Mouse (Mus musculus) lung, postnatal 25 days (tissue): ENCODE measurements around the gene Fbxo17.

Experiments
- DNase-seq: peaks from one replicate; pipeline ENCODE4 v3.0.0; 2022; ENCODE audit warnings: low spot score

Fbxo17 gene

DNA sequence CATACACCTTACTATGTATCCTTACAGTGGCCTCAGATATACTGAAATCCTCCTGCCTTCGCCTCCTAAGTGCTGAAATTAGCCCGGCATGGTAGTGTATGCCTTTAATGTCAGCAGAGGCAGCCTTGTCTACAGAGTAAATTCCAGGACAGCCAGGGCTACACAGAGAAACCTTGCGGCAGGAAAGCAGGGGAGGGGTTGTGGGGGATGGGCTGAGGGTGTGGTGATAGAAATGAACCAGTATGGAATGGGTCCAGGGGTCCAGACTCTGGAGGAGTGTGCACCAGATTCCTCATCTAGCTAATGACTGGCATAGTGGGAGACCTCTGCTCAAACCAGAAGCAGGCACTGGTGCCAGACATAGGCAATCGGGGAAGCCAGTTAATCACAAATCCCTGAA, 2.6 kb downstream of the Fbxo17 start:
- DNase-seq: no peak

DNA sequence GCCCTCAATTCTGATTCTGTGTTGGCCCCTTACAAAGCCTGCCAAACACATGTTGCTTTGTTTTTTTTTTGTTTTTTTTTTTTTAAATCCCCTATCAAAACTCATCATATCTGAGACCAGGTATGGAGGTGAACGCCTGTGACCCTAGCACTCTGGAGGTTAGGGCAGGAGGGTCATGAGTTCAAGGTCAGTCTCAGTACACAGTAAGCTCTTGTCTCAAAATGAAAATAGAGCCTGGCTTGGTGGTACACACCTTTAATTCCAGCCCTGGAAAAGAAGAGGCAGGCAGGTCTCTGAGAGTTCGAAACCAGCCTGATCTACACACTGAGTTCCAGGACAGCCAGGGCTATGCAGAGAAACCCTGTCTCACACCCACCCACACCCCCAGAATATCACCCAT, 3.0 kb downstream of the Fbxo17 start:
- no peak for DNase-seq

DNA sequence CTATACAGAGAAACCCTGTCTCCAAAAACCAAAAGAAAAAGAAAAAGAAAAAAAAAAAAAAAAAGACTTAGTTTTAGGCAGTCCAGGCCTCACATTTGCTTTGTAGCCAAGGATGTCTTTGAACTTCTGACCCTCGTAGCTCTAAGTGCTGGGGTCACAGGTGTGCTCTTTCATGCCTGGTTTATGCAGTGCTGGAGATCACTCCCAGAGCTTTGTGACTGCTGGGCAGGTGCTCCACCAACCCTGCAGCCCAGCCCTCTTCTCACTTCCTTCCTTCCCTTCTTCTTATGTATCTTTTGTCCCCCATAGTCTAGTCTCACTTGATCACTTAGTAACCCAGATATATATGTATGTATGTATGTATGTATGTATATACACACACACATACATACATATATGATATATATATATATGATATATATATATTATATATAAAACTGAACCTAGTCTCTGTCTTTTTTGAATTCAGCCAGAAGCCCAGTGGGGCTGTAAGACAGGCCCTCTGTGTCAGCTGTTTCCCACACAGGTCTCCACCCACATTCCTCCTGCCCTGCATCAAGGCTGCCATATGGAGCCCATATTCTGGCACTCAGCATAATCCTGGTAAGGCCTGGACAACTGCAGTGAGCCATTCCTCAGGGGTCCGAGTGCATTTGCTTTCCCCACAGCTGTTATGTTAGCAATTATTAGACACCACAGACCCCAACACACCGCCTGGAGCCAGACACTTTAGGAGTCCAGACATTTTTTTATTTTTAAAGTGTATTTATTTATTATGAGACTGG, 4.3 kb downstream of the Fbxo17 start:
- no peak for DNase-seq

DNA sequence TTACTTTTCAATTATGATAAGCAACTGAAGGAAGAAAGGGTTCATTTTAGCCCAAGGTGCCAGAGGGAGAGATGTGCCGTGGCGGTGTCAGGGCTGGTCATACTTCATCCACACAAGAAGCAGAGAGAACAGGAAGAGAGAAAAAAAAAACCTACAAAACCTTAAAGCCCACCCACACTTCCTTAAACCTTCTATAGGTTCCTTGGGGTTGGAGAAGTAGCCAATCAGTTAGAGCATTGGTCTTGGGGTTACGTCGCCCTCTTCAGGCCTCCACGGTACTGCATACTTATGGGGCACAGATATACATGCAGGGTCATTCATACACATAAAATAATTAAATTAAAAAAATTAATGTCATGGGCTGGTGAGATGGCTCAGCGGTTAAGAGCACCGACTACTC, 5.5 kb downstream of the Fbxo17 start:
- no peak for DNase-seq

DNA sequence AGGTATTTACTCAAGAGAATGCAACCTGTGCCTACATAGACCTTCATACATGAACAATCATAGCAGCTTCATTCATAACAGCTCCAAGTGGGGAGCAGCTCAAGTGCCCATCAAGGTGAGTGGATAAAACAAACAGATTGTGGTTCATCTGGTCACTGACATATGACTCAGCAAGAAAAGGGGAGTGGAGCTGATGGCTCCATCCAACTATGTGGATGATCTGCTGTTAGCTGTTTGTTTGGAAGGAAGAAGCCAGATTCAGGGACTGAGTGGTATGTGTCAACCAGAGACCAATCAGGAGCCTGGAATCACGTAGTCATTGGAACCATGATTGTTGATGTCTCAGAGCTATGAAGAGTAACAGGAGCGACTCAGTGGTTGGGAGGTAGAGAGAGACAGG, 8.0 kb downstream of the Fbxo17 start:
- no peak for DNase-seq

DNA sequence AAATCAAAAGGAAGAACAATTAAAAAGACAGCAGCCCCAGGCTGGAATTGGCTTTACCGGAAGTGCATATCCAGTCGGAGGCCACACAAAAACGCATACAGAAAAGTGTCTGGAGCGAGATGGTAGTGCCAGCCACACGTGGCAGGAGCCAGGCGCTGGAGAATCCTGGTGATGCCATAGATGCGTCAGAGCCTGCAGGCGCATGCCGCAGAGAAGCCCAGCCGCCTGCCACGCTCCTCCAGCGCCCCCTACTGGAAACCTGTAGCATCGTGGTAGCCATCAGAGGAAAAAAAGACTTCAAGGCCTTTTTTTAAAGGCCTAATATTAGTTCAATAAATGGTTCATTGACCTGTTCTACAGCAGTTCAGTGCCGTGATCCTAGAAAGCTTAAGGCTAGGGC, 10.0 kb downstream of the Fbxo17 start:
- peak; percentile 72 for DNase-seq

DNA sequence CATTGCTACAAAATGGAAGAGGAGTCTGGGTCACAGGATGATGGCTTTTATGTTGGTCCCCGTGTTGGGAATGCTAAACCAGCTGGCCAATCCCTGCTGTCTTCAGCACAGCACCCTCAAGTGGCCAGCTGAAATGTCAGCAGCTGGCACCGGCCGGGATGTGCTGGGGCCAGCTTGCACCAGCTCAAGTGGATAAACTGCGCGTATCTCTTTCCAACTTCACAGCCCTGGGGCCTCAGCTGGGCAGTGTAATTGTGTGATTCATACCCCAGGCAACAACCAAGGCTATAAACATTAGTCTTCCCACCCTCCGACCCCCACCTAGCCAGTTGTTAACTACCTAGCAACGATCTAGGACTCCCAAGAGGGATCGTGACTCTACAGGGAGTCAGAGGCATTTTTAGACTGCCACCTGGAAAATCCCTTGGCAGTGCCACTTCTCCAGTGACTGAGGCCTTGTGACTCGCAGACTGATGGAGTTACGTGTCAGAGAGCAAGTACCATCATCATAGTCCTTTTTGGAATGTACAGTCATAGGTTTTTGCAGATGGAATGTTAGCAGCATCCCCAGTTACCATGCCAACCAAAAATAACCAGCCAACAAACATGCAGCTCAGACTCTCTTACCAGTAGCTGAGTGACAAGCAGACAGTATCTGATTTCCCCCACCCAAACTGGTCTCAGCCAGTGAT, 11.2 kb downstream of the Fbxo17 start:
- DNase-seq: no peak

DNA sequence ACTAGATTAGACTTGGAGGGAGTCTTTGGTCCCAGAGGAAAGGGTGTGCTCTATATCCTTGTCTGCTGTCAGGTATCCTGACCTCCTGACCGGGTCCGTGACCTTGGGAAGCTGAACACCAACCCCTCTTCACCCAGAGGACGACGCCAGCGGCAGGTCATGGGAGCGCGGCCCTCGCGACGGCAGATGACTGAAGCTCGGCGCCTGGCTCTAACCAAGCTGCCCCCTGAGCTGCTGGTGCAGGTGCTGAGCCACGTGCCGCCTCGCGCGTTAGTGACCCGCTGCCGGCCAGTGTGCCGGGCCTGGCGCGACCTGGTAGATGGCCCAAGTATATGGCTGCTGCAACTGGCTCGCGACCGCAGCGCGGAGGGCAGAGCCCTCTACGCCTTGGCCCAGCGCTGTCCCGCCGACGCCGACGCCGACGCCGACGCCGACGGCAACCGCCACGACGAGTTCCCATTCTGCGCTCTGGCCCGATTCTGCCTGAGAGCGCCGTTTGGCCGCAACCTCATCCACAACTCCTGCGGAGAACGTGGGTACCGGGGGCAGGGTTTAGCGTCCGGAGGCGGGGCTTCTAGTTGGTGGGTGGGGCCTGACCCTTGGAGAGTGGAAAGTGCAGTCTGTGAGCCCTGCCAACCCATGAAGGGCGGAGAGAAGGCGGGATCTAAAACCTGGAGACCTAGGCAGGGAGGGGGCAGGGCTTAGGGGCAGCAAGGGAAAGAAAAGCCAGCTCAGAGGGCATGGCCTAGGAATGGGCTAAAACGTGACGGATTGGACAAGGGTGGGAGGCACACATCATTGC, 15.9 kb downstream of the Fbxo17 start:
- DNase-seq: peak; percentile 90

DNA sequence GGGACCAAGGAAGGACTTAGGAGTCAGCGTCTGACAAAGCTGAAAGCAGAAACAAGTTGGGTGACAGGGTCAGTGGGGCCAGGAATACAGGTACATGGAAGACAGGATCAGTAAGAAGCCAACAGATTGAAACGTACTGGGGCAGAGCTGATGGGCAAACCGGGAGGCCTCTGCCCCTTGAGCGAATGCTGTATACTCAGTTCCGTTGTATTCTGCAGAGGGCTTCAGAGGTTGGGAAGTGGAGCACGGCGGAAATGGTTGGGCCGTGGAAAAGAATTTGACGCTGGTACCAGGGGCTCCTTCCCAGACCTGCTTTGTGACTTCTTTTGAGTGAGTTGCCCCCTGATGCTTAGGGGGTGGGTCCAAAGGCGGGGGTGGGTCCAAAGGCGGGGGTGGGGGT, 16.6 kb downstream of the Fbxo17 start:
- no peak for DNase-seq

DNA sequence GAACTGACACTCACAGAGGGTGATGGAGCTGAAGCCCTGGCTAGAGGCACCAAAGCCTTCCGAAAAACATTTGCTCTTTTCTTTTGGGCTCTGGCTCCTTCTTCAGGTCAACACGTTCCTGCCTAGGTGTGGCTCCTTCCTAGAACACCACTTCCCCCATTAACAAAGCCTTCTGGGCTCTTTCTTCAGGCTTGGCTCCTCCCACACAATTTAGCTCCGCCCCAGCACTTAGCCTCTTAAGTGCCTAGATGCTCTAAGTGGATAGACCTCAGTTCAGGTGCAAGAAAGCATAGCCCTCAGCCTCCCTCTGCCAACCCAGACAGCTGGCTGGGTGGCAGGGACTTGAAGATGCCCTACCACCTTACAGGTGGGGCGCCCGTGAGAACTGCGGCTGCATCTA, 19.1 kb downstream of the Fbxo17 start:
- peak; percentile 46 for DNase-seq

DNA sequence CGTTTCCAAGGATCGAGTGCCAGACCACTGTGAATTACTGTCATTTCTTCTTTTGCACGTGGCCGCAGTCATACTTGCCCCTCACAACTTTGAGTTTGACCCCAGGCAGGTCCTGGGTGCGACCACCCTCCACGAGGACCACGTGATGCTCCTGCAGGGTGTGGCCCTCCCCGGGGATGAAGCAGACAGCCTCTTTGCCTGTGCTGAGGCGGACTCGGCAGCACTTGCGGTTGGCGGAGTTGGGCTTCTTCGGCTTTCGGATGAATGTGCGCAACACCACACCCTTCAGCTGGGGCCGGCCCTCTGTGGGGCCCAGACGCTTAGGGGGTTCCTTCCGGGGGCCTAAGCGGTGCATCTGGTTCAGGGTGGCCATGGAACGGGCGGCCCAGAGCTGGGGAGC, 23.2 kb downstream of the Fbxo17 start:
- no peak for DNase-seq

DNA sequence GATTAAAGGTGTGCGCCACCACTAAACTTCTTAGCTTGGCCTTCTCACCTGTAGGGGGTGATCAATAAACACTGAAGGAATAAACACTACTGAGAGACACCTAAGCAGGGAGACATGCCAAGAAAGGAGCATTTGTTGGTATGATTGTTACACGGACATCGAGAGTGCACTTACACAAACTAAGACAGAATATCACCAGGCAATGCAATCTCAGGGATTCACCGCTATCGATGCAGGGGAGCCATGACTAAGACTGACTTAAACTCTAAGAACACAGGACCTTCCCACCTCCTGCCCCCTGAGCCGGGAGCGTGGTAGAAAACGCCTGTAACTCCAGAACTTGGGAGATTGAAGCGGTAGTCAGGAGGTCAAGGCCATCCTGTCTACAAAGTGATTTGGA, 24.3 kb downstream of the Fbxo17 start:
- no peak for DNase-seq

DNA sequence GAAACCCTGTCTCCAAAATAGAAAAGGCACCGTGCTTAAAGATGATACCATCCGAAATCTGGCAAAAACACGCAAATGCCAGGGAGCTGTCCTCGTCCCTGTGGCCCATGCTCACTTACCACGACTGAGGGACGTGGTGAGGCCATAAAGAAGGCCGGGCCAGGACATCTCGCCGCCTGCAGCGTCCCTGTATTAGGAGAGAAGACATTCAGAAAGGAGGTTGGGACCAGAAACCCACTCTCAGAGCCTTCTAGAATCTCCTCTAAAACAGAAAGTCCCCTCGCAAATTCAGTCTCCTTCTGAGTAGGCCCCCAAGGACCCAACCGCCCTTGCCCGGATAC, 24.7 kb downstream of the Fbxo17 start:
- no peak for DNase-seq

DNA sequence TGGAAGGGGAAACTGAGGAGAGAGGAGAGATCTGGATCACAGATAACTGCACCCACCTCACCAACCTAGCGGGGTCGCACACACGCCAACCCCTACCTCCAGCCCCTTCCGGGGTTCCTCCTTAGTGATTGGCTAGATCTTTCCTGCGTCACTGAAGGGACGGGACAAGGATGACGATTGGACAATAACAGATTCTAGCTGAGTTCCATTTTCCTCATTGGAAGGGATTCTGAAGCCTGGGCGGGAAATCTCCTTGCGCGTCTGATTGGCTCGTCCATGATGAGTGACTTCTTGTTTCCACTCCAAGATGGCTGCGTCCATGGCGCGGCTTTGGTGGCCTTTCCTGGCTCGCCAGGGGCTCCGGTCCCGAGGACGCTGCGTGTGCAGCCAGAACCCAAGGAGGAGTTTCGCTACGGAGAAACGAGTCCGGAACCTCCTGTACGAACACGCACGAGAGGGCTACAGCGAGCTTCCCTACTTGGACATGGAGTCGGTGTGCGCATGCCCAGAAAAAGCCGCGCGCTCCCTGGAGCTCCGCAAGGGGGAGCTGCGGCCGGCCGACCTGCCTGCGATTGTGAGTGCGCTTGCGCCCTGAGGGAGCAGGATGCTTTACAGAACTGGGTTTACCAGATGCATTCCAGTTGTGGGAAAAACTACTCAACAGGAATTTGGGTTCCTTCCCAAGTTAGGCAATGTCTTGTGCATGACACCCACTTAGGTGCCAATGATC, 25.3 kb downstream of the Fbxo17 start, which contains the start of the genes Mrps12 and Sars2:
Gene Mrps12, minus strand, starts transcription at position 112 of the 730 bp plus-strand sequence.
Gene Sars2, plus strand, starts transcription at position 284 of the 730 bp plus-strand sequence.
- DNase-seq: peak; percentile 98

DNA sequence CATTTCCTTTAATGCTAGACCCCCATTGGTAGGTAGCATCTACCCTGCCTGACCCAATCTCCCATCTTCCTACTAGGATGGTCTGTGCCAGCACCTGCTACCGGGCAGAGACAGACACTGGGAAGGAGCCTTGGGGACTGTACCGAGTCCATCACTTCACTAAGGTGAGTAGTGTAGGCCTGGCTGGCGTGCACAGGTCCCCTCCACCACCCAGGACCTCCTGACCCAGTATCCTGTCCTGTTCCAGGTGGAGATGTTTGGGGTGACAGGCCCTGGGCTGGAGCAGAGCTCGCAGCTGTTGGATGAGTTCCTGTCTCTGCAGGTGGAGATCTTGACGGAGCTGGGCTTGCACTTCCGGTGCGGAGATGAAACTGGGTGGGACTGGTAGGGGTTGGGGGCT, 33.3 kb downstream of the Fbxo17 start:
- DNase-seq: no peak

DNA sequence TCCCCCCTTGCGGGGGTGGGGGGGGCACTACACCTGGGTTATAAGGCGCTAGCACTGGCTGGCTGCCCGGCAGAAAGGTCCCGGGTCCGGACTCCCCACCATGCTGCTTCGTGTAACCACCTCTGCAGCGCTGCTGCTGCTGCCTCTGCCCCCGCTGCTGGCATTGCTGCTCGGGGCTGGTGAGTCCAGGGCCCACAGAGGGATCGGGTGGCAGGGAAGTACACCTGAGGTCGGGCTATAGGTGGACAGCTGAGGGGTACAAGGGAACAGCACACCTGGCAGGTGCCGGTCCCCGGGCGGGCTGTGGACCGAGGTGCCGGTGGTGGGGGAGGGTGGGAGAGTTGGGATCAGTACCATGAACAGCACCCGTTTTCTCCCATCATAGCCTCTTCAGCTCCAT, 39.5 kb downstream of the Fbxo17 start, which contains the start of gene Ccer2:
Gene Ccer2, plus strand, starts transcription at position 96 of the 400 bp plus-strand sequence.
- no peak for DNase-seq

DNA sequence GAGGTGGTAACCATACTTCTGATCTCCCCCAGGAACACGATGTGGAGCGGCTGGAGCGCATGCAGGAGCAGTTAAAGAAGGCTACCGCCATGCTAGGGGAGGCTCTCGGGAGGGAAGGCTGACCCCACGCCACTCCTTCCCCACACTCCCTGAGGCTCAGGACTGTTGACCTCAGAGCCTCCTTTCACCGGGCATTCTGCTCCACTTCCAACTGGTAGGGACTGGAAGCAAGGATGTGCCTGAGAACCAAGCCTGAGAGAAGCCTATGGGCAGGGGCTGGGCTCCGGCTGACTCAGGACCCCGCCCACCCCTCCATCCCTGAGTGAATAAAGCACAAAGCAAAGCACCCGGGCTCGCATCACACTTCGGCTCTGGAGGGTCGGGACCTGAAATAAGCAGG, 42.0 kb downstream of the Fbxo17 start:
- no peak for DNase-seq

DNA sequence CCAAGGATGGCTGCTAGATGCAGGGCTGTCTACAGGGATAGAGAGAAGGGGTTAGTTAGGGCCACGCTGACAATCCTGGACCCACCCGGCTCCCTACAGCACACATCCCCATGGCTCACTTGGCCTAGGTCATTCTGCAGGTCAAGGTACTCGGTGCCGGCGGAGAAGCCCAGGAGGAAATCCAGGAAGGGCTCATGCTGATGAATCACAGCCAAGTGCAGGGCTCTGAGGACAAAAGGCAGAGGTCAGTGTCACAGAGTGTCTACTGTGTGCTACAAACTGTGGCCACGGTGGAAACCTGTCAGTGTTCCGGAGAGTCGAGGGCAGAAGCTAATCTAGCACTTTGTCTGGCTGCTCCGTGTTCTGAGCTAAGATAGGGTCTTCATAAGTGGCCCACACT, 45.3 kb downstream of the Fbxo17 start:
- no peak for DNase-seq

DNA sequence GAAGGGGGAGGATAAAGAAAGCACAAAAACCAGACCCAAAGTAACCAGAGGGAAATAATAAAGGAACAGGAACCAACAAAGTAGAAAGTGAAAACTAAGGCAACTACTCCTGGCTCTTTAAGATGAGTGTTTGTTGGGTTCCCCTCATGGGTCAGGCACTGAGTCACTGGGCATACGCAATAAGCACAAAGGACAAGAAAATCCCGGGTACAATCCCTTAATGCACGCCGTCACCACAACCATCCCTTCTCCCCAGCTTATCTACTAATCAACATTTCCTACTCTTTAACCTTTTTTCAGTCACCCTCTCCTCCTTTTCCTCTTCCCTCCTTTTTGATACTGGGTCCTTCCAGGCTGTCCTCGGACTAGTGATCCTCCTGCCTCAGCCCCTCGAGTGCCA, 48.6 kb downstream of the Fbxo17 start:
- DNase-seq: no peak

DNA sequence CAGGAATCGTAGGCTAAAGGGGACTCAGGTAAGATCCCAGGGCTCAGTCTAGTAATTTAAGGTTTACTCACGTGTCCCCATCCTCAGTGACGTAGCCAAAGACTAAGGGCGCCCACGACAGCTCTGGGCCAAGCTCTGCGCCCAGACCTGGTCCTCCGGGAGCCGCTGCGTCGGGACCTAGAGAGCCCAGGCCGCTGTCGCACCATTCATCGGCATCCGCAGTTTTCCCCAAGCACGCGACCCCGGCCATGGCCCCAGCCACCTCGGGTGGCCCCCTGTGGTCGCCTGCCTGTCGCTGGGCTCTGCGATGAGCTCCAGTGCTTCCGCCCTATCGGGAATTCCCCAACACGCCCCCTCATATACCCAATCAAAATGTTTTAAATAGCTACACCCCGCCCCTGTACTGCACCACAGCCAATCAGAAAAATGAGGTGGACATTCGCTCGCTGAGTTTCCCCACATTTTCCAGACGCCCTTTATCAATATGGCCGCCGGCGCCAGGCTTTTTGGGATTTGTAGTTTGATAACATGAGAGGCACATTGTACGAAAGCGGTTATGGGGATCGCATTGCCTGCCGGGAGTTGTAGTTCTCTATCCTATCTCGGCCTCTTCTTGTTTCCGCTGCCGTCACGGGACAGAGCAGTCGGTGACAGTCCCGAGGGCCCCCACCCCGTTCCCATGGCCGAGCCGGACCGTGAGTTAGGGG, 49.7 kb downstream of the Fbxo17 start, which contains the start of gene Sirt2:
Gene Sirt2, plus strand, starts transcription at position 563 of the 707 bp plus-strand sequence.
- DNase-seq: peak; percentile 100

DNA sequence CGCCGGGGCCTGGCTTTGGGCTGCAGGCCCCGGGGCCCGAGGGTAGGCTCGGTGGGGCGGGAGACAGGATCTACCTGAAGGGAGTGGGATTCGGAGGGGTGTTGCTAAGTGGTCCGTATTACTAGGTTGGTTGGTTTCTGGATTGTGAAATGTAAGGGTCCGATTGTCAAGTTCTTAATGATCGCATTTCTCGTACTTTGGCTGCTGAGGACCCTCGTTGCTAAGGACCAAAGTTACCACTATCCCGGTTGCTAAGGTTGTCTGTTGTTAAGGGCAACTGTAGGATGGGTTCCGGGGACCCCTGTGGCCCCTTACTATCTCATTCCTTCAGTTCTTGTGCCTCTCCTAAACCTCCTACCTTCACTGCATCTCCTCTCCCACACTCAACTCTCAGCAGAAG, 50.3 kb downstream of the Fbxo17 start:
- DNase-seq: no peak
